Mouse (Mus musculus) liver, adult 2 months (tissue): ENCODE measurements around the gene Add2. TPM values are rescaled to one million over a fixed set of nuclear protein-coding genes. Genes with fewer than 3 reads are reported as not detected.

ENCODE experiments used
- DNase-seq: peaks from one replicate; pipeline ENCODE4 v3.0.0-alpha.2; 2011; ENCODE audit warnings: low read depth, low spot score; ENCODE audit errors: extremely low read depth
- H3K27ac ChIP-seq: fragments of 200-500 bp; replicated peaks from 2 replicates; pipeline ENCODE4 v1.5.1; 2012; ENCODE audit warnings: low read depth, mild to moderate bottlenecking, control low read depth, inconsistent platforms, low read length; ENCODE audit not compliant: insufficient read depth
- H3K27me3 ChIP-seq: fragments of 200-500 bp; 2 replicates; pipeline ENCODE4 v1.6.1; 2012; ENCODE audit warnings: mild to moderate bottlenecking, moderate library complexity, low read length, inconsistent platforms; ENCODE audit not compliant: control insufficient read depth, insufficient read depth
- H3K36me3 ChIP-seq: fragments of 200-500 bp; 2 replicates; pipeline ENCODE4 v1.6.1; 2012; ENCODE audit warnings: low read length, inconsistent platforms; ENCODE audit not compliant: control insufficient read depth, insufficient read depth
- H3K4me1 ChIP-seq: fragments of 200-500 bp; 2 replicates; pipeline ENCODE4 v1.6.1; 2011; ENCODE audit warnings: low read length; ENCODE audit not compliant: control insufficient read depth, insufficient read depth
- H3K4me3 ChIP-seq: fragments of 200-500 bp; 2 replicates; pipeline ENCODE4 v1.5.1; 2011; ENCODE audit warnings: low read depth, mild to moderate bottlenecking, control low read depth, low read length, moderate library complexity; ENCODE audit not compliant: insufficient read depth
- H3K79me2 ChIP-seq: fragments of 200-500 bp; 2 replicates; pipeline ENCODE4 v1.6.1; 2012; ENCODE audit warnings: inconsistent platforms, mild to moderate bottlenecking, low read length, moderate library complexity; ENCODE audit not compliant: control insufficient read depth, insufficient read depth
- H3K9ac ChIP-seq: fragments of 200-500 bp; 2 replicates; pipeline ENCODE4 v1.6.1; 2012; ENCODE audit warnings: low read depth, mild to moderate bottlenecking, control low read depth, inconsistent platforms, low read length
- CTCF ChIP-seq: fragments of 200-500 bp; IDR thresholded peaks from 2 replicates; pipeline ENCODE4 v1.5.1; 2011; ENCODE audit warnings: low read depth, low read length, control low read depth
- POLR2A ChIP-seq: fragments of 200-500 bp; IDR thresholded peaks from 2 replicates; pipeline ENCODE4 v1.6.1; 2011; ENCODE audit warnings: low read length, control low read depth; ENCODE audit not compliant: insufficient read depth; ENCODE audit errors: extremely low read depth
- WGBS: fragments of 180-500 bp; shearing (Covaris S2); methylation state at CpG from one replicate; pipeline ENCODE4 v1.1.7; 2018; 5-methylcytosine and 5-hydroxymethylcytosine counted together
- polyA plus RNA-seq: library from polyadenylated mRNA; depleted of rRNA; stranded (reverse); fragments of >200 nt; gene quantifications from 2 replicates; pipeline ENCODE4 v1.2.3, GENCODE M21; 2012
- total RNA-seq: library from RNA; depleted of rRNA; stranded (reverse); fragments of >200 nt; gene quantifications from 2 replicates; pipeline ENCODE4 v1.2.3, GENCODE M21; 2014

Add2 gene
- total and polyA plus RNA-seq, 2 experiments, result under 0.01 TPM; not detected in 1

GRCm38 (mm10) chr6:86031527-86031926 is 3.0 kb downstream of the Add2 start:
- peak; percentile 14 for DNase-seq
- TF ChIP-seq POLR2A (no peak), CTCF (no peak)
- H3K36me3 ChIP-seq, result no peaks in the 10 kb centered on the region
- H3K27me3 ChIP-seq, result 0 out of 2 replicates have a peak, but pooled peaks cover 7% of the 10 kb centered on the region
- no peak overlapping the region for H3K27ac ChIP-seq
- H3K4me1 ChIP-seq, result no peaks in the 10 kb centered on the region
- no peak overlapping the region for H3K9ac ChIP-seq
- no peaks in the 10 kb centered on the region for H3K79me2 ChIP-seq
- no peak overlapping the region for H3K4me3 ChIP-seq
- 59% methylated on average over 2 of the region's 2 CpGs for WGBS

DNA sequence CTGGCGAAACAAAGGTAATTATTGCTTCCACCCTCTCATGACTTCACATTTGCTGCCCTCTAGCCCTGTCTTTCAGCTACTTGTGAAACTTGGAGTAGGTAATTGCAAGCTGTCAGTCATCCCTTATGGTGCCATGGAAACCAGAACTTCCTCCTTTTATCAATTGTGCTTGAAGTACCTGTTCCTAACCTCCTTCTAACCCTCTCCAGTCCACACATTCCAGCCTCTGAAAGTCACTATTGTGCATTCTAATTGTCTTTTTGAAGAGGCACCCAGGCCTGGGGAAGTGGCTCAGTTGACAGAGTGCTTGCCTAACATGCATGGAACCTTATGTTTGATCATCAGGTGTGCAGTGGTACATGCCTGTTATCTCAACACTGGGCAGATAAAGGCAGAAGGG is 5.2 kb downstream of the Add2 start:
- 87% methylated on average over 1 of the region's 1 CpGs for WGBS
- no peaks in the 10 kb centered on the region for H3K79me2 ChIP-seq
- no peaks in the 10 kb centered on the region for H3K4me1 ChIP-seq
- H3K36me3 ChIP-seq, result no peaks in the 10 kb centered on the region
- H3K9ac ChIP-seq, result no peak overlapping the region
- no peak for DNase-seq
- H3K27ac ChIP-seq, result no peak overlapping the region
- 0 out of 2 replicates have a peak, but pooled peaks cover 7% of the 10 kb centered on the region for H3K27me3 ChIP-seq
- TF ChIP-seq POLR2A, result no peak
- no peak for TF ChIP-seq CTCF
- H3K4me3 ChIP-seq, result no peak overlapping the region

GRCm38 (mm10) chr6:86038901-86039300 is 10.4 kb downstream of the Add2 start:
- DNase-seq, result no peak
- no peak overlapping the region for H3K27ac ChIP-seq
- TF ChIP-seq CTCF (no peak), POLR2A (no peak)
- no peaks in the 10 kb centered on the region for H3K4me1 ChIP-seq
- H3K79me2 ChIP-seq, result no peaks in the 10 kb centered on the region
- H3K4me3 ChIP-seq, result no peak overlapping the region
- no peaks in the 10 kb centered on the region for H3K27me3 ChIP-seq
- H3K9ac ChIP-seq, result no peak overlapping the region
- no peaks in the 10 kb centered on the region for H3K36me3 ChIP-seq
- WGBS, result 65% methylated on average over 2 of the region's 2 CpGs

GRCm38 (mm10) chr6:86040140-86040539 is 11.7 kb downstream of the Add2 start:
- Histone ChIP-seq H3K27me3 (no peaks in the 10 kb centered on the region), H3K36me3 (no peaks in the 10 kb centered on the region), H3K9ac (no peak overlapping the region), H3K4me3 (no peak overlapping the region), H3K79me2 (no peaks in the 10 kb centered on the region), H3K4me1 (no peaks in the 10 kb centered on the region), H3K27ac (no peak overlapping the region)
- WGBS, result 72% methylated on average over 1 of the region's 1 CpGs
- no peak for TF ChIP-seq POLR2A
- no peak for TF ChIP-seq CTCF
- DNase-seq, result no peak

DNA sequence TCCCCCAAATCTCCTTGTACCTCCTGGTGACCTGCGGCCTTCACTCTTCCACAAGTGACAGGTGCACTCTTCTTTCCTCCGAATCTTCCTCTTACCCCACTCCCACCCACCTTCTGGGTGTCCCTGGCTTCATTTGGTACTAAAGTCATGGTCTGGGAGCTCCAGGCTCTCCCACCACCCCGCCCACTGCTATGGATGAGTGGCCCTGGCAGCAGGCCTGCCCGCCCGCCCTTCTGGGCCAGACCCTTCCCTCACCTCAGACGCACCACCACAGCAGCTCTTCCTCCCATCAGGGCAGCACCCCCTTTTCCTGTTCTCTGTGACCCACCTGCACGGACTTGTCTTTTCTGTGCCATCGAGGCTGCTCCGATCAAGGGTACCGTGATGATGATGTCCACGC is 19.0 kb downstream of the Add2 start:
- Histone ChIP-seq H3K36me3 (no peaks in the 10 kb centered on the region), H3K9ac (no peak overlapping the region), H3K4me3 (no peak overlapping the region), H3K79me2 (no peaks in the 10 kb centered on the region), H3K4me1 (no peaks in the 10 kb centered on the region), H3K27ac (no peak overlapping the region), H3K27me3 (no peaks in the 10 kb centered on the region)
- 93% methylated on average over 11 of the region's 11 CpGs for WGBS
- TF ChIP-seq POLR2A, result no peak
- TF ChIP-seq CTCF, result no peak
- DNase-seq, result no peak

DNA sequence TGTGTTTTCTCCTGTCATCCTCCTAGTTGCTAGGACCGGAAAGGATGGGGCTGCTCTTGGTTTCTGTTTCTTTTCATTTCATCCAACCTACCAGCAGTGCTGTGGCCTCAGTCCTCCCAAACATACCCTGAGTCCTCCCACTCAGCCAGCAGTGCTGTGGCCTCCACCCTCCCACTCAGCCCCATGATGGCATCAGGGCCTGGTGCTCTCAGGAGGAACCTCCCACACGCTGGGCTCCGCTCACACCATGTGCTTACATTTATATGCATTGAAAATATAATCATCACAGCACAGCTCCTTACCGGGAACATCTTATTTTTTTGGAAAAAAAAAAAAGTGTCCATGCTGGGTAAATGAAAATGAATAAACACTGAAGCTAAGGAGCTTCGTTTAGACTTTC is 20.0 kb downstream of the Add2 start:
- no peak for DNase-seq
- WGBS, result 86% methylated on average over 5 of the region's 5 CpGs
- no peak for TF ChIP-seq POLR2A
- no peak overlapping the region for H3K27ac ChIP-seq
- H3K4me3 ChIP-seq, result no peak overlapping the region
- no peaks in the 10 kb centered on the region for H3K27me3 ChIP-seq
- no peaks in the 10 kb centered on the region for H3K36me3 ChIP-seq
- H3K79me2 ChIP-seq, result no peaks in the 10 kb centered on the region
- H3K9ac ChIP-seq, result no peak overlapping the region
- no peaks in the 10 kb centered on the region for H3K4me1 ChIP-seq
